Mouse (Mus musculus): ENCODE measurements around the gene Shd.

GRCm38 (mm10) chr17:55959946-55960740, 10.1 kb upstream of the Shd start:
- TF ChIP-seq CTCF (IDR thresholded peaks at IDR 0.05; ENCODE audit: control insufficient read depth, insufficient read depth, low read length) (no peak), POLR2A (IDR thresholded peaks at IDR 0.05; ENCODE audit: borderline replicate concordance, control insufficient read depth, low read depth, low read length) (no peak)
